Mouse (Mus musculus) urinary bladder, postnatal 10 days (tissue): ENCODE measurements around the gene Nudt3.

ENCODE experiments used
- DNase-seq: peaks from one replicate; pipeline ENCODE4 v3.0.0; 2022; ENCODE audit warnings: low spot score

Gene Nudt3

GRCm38 (mm10) chr17:27564391-27565162 lies 58.7 kb downstream of the Nudt3 start:
- DNase-seq: no peak

DNA sequence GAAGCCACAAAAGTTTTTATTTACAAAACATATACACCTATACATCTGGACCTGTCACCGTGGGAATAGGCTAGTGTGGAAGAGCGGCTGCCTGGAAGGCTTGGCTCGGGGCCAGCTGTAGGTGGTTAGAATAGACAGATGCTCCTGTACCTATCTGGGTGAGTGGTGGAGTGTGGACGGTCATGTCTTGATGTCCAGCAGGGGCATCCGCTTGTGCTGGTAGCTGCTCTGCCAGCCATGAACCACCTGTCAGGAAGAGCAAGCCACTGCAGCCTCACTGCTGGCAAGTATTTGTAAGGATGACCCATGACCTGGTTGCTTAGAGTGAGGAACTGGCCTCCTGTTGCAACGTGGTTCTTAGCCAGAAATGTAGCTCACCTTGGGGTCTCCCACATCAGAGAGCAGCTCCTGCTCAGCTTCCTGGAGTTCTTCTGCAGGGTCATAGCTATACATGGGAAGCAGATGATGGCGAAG lies 59.5 kb downstream of the Nudt3 start:
- no peak for DNase-seq

DNA sequence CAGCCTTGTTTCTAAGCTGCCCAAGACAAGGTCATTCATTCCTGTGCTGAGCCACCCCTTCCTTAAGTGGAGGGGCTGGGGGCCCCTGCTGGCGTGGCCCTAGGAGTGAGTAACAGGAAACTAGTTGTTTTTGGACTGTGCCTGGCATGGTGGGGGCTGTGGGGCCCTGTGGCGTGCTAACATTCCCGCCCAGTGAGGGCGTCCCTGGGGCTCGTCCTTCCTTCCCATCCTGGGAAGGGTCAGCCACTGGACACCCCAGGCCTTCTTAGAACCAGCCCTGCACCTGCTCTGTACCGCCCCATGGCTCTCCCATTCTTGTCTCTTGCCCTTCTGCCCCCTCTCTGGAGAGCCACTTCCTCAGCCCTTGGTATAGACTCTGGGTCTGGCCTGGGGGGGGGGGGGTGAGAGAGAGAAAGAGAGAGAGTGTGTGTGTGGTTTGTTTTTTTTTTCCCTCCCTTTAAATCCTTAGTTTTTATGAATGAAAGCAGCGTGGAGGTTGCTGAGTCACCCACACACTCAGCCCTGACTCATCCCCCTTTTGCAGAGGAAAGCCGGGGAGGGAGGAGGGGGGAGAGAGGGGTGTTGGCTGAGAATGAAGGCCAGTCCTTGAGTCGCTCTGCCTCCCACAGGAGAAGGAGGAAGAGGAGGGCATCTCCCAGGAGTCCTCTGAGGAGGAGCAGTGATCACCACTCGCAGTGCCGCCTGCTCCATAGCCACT lies 61.3 kb downstream of the Nudt3 start:
- DNase-seq: no peak

DNA sequence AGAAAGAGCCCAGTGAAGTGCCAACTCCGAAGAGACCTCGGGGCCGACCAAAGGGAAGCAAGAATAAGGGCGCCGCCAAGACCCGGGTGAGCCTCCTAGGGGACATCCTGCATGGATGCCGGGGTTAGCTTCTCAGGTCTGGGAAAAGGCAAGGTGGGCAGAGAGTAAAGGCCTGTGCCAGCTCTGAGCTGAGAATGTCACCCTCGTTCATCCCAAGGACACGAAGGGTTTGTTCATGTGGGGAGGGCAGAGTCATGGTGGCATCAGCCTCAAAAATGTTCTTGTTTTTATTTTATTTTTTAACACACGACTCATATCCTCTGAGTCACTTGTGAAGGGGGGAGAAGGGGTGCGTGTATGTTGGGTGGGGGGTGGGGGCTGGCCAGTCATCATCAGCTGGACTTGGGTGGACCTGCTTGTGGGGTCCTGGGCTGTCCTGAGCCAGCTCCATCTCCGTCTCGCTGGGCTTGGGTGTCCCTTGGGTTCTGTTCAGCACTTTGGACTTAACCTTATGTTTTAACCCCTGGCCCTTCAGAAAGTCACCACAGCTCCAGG lies 62.3 kb downstream of the Nudt3 start:
- no peak for DNase-seq

DNA sequence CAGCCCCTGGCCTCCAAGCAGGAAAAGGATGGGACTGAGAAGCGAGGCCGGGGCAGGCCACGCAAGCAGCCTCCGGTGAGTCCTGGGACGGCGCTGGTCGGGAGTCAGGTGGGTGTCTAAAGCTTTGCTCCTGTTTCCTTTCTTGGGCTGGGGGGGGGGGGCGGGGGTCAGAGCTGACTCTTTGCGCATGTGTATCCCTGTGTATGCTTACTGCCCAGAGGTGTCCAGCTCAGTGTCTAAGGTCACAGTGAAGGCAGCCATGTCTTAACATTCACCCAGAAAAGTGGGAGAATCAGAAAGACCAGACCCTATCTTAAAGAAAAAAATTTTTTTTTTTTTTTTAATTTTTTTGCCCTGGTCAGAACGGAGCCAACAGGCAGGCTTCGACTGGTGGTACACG lies 63.7 kb downstream of the Nudt3 start:
- DNase-seq: no peak

DNA sequence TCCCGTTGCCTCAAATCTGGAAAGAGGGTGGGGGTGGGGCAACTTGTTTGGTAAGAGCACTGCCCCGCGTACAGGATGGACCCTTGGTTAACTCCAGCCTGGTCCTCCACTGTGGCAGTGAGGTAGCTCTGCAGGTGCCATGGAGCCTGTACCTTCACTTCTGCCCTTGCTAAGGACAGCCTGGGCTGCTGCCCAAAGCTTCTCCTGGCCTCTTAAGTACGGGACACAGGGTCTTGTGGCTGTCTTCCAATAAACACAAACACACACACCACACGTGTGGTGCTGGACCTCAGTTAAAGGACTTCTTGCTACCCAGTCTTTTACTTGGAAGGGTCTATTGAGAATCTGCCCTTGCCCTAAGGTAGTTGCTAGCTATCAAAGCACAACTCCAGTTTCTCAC lies 64.5 kb downstream of the Nudt3 start:
- DNase-seq: no peak

DNA sequence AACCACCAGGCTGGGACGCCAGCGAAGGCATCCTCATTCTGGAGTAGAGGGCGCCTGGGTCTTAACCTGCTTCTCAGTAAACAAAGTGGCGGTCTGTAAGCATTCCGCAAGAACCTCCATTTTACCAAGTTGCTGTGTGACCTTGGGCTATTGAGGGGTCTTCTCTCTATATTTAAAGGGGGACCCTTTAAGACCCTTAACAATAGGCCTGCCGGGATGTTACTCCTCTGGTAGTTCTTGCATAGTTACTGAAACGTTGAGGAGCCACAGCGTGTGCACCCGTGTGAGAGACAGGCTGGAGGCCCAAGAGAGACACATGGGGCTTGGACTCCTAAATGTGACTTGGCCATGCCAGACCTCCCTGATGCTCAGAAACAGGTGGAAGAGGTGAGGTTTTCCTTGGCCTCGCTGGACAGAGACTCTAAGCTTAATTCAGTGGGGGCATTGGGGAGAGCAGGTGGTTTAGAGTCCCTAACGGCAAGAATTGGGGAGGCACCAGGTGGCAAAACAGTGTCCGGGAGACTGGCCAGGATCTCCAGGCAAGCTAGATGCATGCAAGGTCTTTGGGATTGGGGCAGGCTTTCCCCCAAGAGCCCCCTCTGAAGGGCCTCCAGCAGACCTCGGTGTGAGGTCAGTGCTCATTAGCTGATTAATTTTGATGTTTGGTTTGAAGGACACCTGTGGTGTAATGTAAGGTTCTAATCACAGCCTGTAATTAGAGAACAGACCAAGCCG lies 65.2 kb downstream of the Nudt3 start:
- no peak for DNase-seq

DNA sequence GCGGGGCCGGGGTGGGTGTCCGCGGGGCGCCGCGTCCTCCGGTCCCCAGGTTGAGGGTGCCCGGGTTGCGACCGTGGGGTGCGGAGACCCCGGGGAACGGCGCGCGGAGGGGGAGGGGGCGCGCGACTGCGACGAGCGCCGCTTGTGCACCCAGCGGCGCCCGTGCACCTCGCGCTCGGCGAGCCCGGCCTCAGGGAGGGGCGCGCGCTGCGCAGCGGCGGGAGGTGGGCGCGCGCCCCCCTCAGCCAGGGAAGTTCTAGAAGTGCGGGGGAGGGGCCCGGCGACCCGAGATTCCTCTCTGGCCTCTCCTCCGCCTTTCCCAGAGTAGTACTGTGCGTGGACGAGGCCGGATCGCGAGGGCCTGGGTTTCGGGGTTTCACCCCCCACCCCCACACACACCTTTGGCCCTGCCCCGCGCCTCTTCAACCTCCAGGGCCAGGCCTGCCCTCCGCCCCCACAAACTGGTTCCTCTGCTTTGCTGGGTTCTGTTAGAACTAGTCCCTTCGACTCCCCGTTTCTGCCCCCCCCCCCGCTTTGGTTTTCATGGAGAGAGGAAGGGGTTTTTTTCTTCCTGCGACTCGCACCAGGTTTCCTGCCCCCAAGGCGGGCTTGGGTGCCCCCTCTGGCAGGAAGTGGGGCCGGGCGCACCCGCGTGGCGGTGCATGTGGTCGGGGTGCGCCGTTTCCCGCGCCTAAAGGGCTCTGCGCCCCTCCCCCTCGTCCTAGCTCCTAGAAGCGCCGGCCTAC lies 65.9 kb downstream of the Nudt3 start:
- no peak for DNase-seq

GRCm38 (mm10) chr17:27556315-27557011 lies 66.8 kb downstream of the Nudt3 start, which contains the start of gene Hmga1:
Hmga1 (plus strand) TSS chr17:27556497.
- no peak for DNase-seq

GRCm38 (mm10) chr17:27555512-27556172 lies 67.7 kb downstream of the Nudt3 start:
- DNase-seq: no peak

DNA sequence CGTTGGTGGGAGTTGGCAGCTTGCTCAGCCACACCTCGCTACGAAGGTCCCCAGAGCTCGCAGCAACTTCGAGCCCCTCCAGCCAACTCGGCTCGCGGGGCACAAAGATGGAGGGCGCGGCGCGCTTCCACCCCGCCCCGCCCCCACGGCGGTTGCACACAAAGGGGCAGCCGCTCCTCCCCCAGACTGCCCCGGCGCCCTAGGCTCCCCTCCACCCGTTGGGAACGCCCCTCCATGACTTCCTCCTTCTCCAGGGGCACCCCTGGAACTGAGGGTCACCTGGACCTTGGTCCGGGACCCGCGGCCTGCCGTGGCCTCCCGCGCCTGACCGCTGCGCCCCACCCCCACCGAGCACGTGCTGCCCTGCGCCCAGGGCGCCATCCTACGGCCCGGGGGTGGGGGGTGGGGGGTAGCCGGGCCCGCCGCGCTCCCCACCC lies 68.2 kb downstream of the Nudt3 start:
- no peak for DNase-seq

DNA sequence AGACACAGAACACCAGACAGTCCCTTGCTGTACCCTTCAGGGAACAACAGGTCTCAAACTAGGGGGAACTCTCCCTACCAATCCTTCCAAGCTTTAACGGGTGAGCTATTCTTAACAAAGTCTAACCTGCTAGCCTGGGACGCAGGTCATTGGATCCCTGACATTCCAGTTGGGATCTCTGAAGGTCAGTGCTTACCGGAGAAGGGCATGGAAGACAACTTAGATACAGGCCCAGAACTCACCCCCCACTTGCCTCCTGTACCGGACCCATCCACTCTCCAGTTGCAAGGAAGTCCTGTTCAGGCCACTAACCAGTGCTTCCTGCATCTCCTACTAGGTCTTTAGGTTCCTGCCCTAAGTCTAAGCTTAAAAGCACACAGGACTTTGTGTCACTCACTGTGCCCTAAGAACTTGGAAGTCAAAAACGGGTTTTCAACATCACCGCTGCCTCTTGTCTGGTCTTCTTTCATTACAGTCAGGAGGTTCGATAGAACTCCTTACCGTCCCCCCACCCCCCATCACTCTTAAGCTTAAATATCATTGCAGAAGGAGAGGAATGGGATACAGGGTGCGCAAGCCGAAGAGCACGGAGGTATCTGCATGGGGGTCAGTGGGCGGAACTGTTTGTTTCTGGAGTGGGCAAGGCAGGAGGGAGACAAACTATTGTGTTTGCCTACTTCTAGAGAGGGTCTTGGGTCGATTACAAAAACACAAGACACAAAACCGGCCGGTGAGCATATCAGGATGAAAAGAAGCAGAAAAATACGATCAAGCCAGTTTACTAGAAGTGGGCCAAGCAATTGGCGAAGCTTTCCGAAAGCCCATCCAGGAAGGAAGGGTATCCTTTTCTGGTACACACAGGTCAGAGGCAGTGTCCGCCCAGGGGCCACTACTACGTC lies 69.0 kb downstream of the Nudt3 start:
- no peak for DNase-seq

DNA sequence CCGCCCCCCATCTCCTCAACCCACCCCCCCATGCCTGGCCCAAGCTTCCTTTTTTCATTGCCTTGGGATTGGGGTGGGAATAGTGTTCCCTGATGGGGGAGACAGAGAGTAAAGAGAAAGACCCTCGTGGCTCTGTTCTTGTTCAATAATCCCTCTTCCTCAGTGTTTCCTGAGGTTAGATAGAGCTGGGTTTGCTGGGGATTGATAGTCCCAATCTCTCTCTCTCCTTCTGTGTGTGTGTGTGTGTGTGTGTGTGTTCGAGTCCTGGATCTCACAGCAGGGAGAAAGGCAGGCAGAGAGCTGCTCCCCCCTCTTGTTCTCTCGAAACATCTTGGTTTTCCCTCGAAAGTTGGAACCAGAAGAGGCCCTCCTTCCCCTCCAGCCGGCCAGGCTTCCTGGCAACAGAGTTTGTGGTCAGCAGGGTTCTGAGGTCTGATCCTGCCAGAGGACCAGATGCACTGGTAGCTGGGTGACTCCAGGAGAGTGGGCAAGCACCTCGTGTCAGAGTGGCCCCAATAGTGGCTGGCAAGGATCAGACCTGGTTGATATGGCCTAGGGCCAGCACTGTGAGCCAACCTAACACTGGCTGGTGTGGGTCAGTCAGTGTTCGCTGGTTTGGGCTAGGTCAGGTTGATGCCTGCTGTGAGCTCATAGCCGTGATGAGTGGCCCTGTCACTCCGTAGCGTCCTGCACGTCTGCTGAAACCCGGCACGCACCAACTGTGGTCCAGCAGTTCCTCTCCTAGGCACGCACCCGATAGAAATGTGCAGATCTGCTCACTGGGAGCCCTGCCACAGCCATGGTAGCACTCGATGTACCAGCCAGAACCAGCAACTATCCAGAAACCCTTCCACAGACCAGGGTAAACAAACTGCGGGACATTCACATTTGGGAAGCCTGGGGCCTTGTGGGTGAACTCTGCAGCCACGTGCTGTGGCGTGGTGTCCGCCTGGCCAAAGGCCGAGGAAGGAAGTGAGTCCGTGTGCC lies 70.8 kb downstream of the Nudt3 start:
- no peak for DNase-seq

- no peak for DNase-seq
Measured at GRCm38 (mm10) chr17:27551393-27551940, 71.8 kb downstream of the Nudt3 start.

DNA sequence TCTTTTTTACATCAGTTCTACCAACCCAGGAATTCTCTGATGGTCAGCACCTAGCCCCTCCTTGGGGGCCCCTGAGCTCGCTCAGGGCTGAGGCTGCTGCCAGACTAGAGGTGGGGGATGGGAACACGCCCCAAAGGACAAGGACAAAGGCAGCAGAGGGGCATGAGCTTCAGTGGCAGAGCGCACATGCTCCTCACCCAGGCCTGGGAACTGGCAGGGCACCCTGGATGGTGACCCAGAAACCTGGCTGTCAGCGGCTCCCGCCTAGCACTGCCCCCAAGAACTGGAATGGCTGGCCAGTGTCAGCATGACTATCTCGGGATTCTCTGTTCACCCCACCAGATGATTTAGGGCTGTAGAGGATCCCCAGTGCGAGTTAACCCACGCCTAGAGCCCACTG lies 74.1 kb downstream of the Nudt3 start:
- no peak for DNase-seq

- no peak for DNase-seq
Measured at GRCm38 (mm10) chr17:27547253-27547868, 75.9 kb downstream of the Nudt3 start.

- no peak for DNase-seq
Measured at GRCm38 (mm10) chr17:27546574-27547085, 76.7 kb downstream of the Nudt3 start.
